Mouse (Mus musculus) monocyte, adult 59 days (primary cell): ENCODE data around the gene Ptgis. TPM values are rescaled to one million over a fixed set of nuclear protein-coding genes. Genes with fewer than 3 reads are reported as not detected.

ENCODE experiments used
- total RNA-seq, 2 experiments: library from RNA; stranded (reverse); gene quantifications; one replicate each; pipeline ENCODE4 v1.2.4; 2023

Gene Ptgis
- total RNA-seq = 10 to 100 TPM; 11.9 to 13.1 TPM

GRCm38 (mm10) chr2:167240008-167240964, at the start of gene Ptgis:
TSS of gene Ptgis (minus strand) at chr2:167240604.

GRCm38 (mm10) chr2:167190076-167190399, 50.4 kb downstream of the Ptgis start, which contains the start of gene Kcnb1:
TSS of gene Kcnb1 (minus strand) at chr2:167190155.

Other genes starting within 250 kb of the Ptgis start
- gene Stau1, start 244.3 kb downstream of the Ptgis start, total RNA-seq = 10 to 100 TPM; 69.4 to 71.2 TPM
- 10 to 100 TPM; 45.6 to 49.7 TPM for gene Ddx27, start 225.4 kb downstream of the Ptgis start, total RNA-seq
- 10 to 100 TPM; 84.1 to 92.6 TPM for gene Znfx1, start 177.6 kb downstream of the Ptgis start, total RNA-seq
- gene Kcnb1, start 50.4 kb downstream of the Ptgis start, total RNA-seq = under 1 TPM; 0.12 to 0.58 TPM
- gene B4galt5, start 108.6 kb upstream of the Ptgis start, total RNA-seq = 100 to 1,000 TPM; 125 to 134 TPM
- gene Slc9a8, start 181.1 kb upstream of the Ptgis start, total RNA-seq = 10 to 100 TPM; 57.6 to 62.9 TPM